Mouse (Mus musculus): ENCODE measurements around the gene Nat8f5. TPM values are rescaled to one million over a fixed set of nuclear protein-coding genes. Genes with fewer than 3 reads are reported as not detected.

Nat8f5 gene
- 4.5 and 6.4 TPM in 2 replicates for polyA plus RNA-seq (2021; fragmentation: Nextera tagmentation)
- long read RNA-seq, experiment 1 = 0 reads
- long read RNA-seq, experiment 2, partial matches to known transcripts = 0 of 23 reads
- long read RNA-seq, experiment 2, other reads (novel, unspliced or antisense) = 23 of 23 reads

DNA sequence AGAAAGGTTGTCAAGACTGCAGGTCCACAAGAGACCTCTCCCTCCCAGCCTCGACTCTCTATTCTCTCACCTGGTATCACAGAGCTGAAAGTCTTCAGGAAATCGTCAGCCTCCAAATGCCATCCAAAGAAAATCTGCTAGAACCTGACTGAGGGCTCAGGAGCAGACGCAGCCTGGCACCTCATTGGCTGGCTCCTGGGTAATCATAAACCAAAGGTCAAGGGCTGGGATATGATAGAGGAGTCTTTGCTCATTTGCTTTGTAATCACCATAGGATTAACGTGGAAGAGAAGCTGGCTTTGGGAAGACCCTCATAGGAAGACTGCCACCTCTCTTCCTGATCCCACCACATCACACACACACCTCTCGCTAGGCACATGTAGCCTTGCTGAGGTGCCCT lies at the start of gene Nat8f5, which contains the start of gene Nat8f6:
TSS of gene Nat8f5 (minus strand) at position 136 of the 400 bp plus-strand sequence.
TSS of gene Nat8f6 (minus strand) at position 118 of the 400 bp plus-strand sequence.

DNA sequence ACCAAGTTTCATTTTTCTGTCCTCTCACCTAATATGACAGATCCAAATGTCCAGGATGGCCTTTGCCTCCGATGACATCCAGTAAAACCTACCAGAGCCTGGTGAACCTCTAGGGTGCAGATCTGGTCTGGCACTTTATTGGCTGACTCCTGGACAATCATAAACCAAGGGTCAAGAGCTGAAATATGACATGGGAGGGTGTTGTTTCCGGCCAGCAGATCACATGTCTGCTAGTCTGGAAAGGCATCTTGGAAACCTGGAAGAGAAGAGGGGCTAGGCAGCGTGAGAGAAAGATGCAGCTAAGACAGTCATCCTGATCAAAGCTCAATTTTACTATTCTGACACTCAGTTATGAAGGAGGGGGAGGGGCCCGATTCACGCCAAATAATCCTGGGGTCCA lies 48.2 kb upstream of the Nat8f5 start, which contains the start of gene Nat8f2:
TSS of gene Nat8f2 (minus strand) at position 153 of the 400 bp plus-strand sequence.

DNA sequence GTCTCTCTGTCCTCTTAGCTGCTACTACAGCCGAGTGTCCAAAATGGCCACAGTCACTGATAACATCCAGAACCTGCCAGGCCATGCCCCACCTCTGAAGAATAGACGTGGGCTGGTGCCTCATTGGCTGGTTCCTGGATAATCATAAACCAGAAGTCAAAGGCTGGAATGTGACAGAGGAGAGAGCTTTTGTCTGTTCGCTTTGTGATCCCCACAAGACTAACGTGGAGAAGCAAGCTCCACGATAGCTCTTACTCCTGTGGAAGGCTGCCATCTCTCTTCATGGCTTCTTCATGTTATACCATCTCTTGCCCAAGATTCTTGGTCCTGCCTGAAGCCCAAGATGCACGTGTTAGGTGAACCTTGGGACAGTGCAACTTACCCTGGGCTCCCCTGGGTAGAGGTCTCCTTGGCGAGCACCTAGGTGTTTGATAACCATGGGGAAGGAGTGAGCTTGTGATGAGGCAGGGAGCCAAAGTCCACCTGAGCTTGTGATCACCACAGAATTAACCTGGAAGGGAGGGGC lies 11.1 kb upstream of the Nat8f5 start, which contains the start of gene Nat8:
TSS of gene Nat8 (minus strand) at position 287 of the 526 bp plus-strand sequence.

Small RNA genes within 50 kb of the gene (microRNA-seq; reads per million reads assigned to microRNA genes)
- not detected for gene Mir6375

Other genes with a start within 250 kb of the Nat8f5 start
- gene Alms1, start 233.4 kb downstream of the Nat8f5 start, polyA plus RNA-seq (2021; fragmentation: Nextera tagmentation) = 0.49 and 0.55 TPM in 2 replicates
- gene Nat8f7, start 107.8 kb downstream of the Nat8f5 start, polyA plus RNA-seq (2021; fragmentation: Nextera tagmentation) = 0.30 and 0.79 TPM in 2 replicates
- gene Nat8f3, start 55.2 kb downstream of the Nat8f5 start, polyA plus RNA-seq (2021; fragmentation: Nextera tagmentation) = 2.8 and 4.4 TPM in 2 replicates
- gene Nat8f6, start within 50 bp of the Nat8f5 start, polyA plus RNA-seq (2021; fragmentation: Nextera tagmentation) = 0.19 and 0.25 TPM in 2 replicates
- 2.3 and 3.8 TPM in 2 replicates for gene Nat8, start 11.1 kb upstream of the Nat8f5 start, polyA plus RNA-seq (2021; fragmentation: Nextera tagmentation)
- gene Nat8f2, start 48.2 kb upstream of the Nat8f5 start, polyA plus RNA-seq (2021; fragmentation: Nextera tagmentation) = 0.04 and 0.13 TPM in 2 replicates
- gene Nat8f4, start 83.9 kb upstream of the Nat8f5 start, polyA plus RNA-seq (2021; fragmentation: Nextera tagmentation) = 11.0 and 12.8 TPM in 2 replicates
- 109 and 129 TPM in 2 replicates for gene Tprkb, start 90.9 kb upstream of the Nat8f5 start, polyA plus RNA-seq (2021; fragmentation: Nextera tagmentation)
- 27.8 and 45.0 TPM in 2 replicates for gene Nat8f1, start 94.7 kb upstream of the Nat8f5 start, polyA plus RNA-seq (2021; fragmentation: Nextera tagmentation)
- 9.8 and 13.4 TPM in 2 replicates for gene Dusp11, start 140.7 kb upstream of the Nat8f5 start, polyA plus RNA-seq (2021; fragmentation: Nextera tagmentation)
- gene Figla, start 195.2 kb upstream of the Nat8f5 start, polyA plus RNA-seq (2021; fragmentation: Nextera tagmentation) = not detected in 2 replicates
- 75.0 and 86.8 TPM in 2 replicates for gene Add2, start 207.7 kb upstream of the Nat8f5 start, polyA plus RNA-seq (2021; fragmentation: Nextera tagmentation)